ENCODE assay signal across 8 mouse cellular contexts in genomic region chr1:74000191-74000651, GRCm38 (mm10).
DNase-seq lines count a peak whose midpoint lies in the region; ATAC-seq lines count a peak whose summit lies in the region.

No protein-coding gene starts in this region.

- peak overlapping the region; percentile 35; the same call in 1 of the 2 replicates for H3K27ac ChIP-seq in hindbrain, embryonic 15.5 days (replicated peaks)
- peak overlapping the region; percentile 80 for H3K27ac ChIP-seq in liver, embryonic 13.5 days

- 0 out of 2 replicates have a peak, but pooled peaks have one; percentile 54 for ATAC-seq in hindbrain, embryonic 15.5 days (ENCODE audit: low FRiP score, low read depth)
- ATAC-seq in liver, embryonic 13.5 days (ENCODE audit: low read depth), result no peak

- peaks cover 13% of the 10 kb centered on the region; the same call in 1 of the 2 replicates for H3K4me1 ChIP-seq in hindbrain, embryonic 15.5 days (replicated peaks)
- peaks cover 63% of the 10 kb centered on the region for H3K4me1 ChIP-seq in liver, embryonic 13.5 days (replicated peaks)

- no peaks in the 10 kb centered on the region for H3K27me3 ChIP-seq in hindbrain, embryonic 15.5 days
- H3K27me3 ChIP-seq in liver, embryonic 13.5 days, result no peaks in the 10 kb centered on the region

- no peak overlapping the region for H3K4me2 ChIP-seq in hindbrain, embryonic 15.5 days
- H3K4me2 ChIP-seq in liver, embryonic 13.5 days, result peak overlapping the region; percentile 72

- DNase-seq in adrenal gland, postnatal 10 days, result peak; percentile 54
- no peak for DNase-seq in adrenal gland, postnatal 25 days
- DNase-seq in embryo, embryonic 9.5 days (ENCODE audit: extremely low spot score), result peak; percentile 54
- no peak for DNase-seq in liver, embryonic 13.5 days
- peak; percentile 60 for DNase-seq in yolk sac, embryonic 10.5 days (ENCODE audit: low spot score)
- no peak for DNase-seq in adipocyte (ENCODE audit: low spot score)
- DNase-seq in cerebellum, adult 11-12 months, result no peak

- H3K36me3 ChIP-seq in hindbrain, embryonic 15.5 days, result no peaks in the 10 kb centered on the region
- H3K36me3 ChIP-seq in liver, embryonic 13.5 days, result peaks cover 23% of the 10 kb centered on the region

- H3K9ac ChIP-seq in hindbrain, embryonic 15.5 days, result no peak overlapping the region
- peak overlapping the region; percentile 69 for H3K9ac ChIP-seq in liver, embryonic 13.5 days

- no peak overlapping the region for H3K4me3 ChIP-seq in hindbrain, embryonic 15.5 days
- peak overlapping the region; percentile 55 for H3K4me3 ChIP-seq in liver, embryonic 13.5 days (replicated peaks)

- 18% methylated on average over 5 of the region's 5 CpGs for WGBS in hindbrain, embryonic 15.5 days
- WGBS in liver, embryonic 13.5 days (ENCODE audit: insufficient replicate concordance), result 38% methylated on average over 5 of the region's 5 CpGs

- H3K9me3 ChIP-seq in hindbrain, embryonic 15.5 days, result no peaks in the 10 kb centered on the region
- no peaks in the 10 kb centered on the region for H3K9me3 ChIP-seq in liver, embryonic 13.5 days (replicated peaks)

Comparison
In these comparisons a context has a peak if more than half of its experiments do, and no peak if none do; other contexts are left out.
1. DNase-seq: peak in adrenal gland, postnatal 10 days (single experiment), embryo, embryonic 9.5 days (single experiment) and yolk sac, embryonic 10.5 days (single experiment); none in adrenal gland, postnatal 25 days (single experiment), liver, embryonic 13.5 days (single experiment), adipocyte (single experiment) and cerebellum, adult 11-12 months (single experiment).